Mouse (Mus musculus) midbrain, embryonic 10.5 days (tissue): ENCODE data around the gene Mtm1. TPM values are rescaled to one million over a fixed set of nuclear protein-coding genes. Genes with fewer than 3 reads are reported as not detected.

Experiments
- DNase-seq: peaks from one replicate; pipeline ENCODE4 v3.0.0-alpha.2; 2017; ENCODE audit warnings: low spot score
- H3K27ac ChIP-seq: fragments of 300-500 bp; sonication (generic); replicated peaks from 2 replicates; pipeline ENCODE4 v1.5.1; 2016; ENCODE audit warnings: mild to moderate bottlenecking
- H3K27me3 ChIP-seq: fragments of 300-500 bp; sonication (generic); 2 replicates; pipeline ENCODE4 v1.6.1; 2016; ENCODE audit warnings: low read depth, mild to moderate bottlenecking; ENCODE audit not compliant: poor library complexity, severe bottlenecking
- H3K36me3 ChIP-seq: fragments of 300-500 bp; sonication (generic); 2 replicates; pipeline ENCODE4 v1.6.1; 2016; ENCODE audit warnings: mild to moderate bottlenecking, moderate library complexity
- H3K4me1 ChIP-seq: fragments of 300-500 bp; sonication (generic); 2 replicates; pipeline ENCODE4 v1.6.1; 2016
- H3K4me3 ChIP-seq: fragments of 300-500 bp; sonication (generic); 2 replicates; pipeline ENCODE4 v1.5.1; 2016; ENCODE audit warnings: mild to moderate bottlenecking, moderate library complexity
- H3K9me3 ChIP-seq: fragments of 300-500 bp; sonication (generic); replicated peaks from 2 replicates; pipeline ENCODE4 v1.6.1; 2016; ENCODE audit warnings: mild to moderate bottlenecking
- WGBS: fragments of 180-500 bp; shearing (Covaris S2); methylation state at CpG from one replicate; pipeline ENCODE4 v1.1.7; 2016; 5-methylcytosine and 5-hydroxymethylcytosine counted together
- polyA plus RNA-seq: library from polyadenylated mRNA; unstranded; fragments of >200 nt; fragmentation: Nextera tagmentation; extraction: Ambion mirVana; gene quantifications from 2 replicates; pipeline ENCODE4 v1.2.1, GENCODE M21; 2016

Gene Mtm1
- polyA plus RNA-seq, 1 experiment from 2014 or later: 3.0 TPM

DNA sequence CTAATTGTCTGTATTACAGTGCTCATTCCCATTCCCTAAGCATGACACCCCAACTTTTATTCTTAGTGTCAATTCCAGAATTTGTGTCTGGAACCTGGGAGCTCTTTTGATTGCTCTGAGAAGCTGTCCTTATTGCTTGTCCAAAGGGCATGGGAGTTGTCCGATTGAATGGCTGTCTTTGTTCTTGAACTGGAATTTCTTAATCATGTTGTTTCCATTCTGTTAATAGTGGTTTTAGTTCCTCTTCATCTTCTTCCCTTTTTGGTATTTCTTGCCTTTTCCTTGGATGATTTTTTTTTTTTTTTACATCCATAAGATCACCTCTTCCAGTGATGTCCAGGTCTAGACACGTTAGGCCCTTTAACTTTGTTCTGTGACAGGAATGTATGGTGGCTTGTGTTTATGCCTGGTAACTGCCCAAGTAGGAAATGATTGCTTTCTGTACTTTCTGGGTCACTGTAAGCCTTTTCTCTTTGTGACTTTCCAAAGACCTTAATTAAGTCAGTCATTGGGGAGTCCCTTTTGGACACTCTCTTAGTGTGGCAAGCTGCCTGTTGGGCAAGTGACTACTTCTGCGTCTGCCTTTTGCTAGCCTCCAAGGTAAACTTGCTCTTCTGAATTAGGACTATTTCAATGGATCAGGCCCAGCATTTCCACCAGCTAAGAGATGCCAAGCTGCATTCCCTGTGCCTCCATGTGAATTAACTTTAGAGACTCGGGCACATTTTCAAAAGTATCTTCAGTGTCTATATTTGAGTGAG lies 12.3 kb downstream of the Mtm1 start:
- Histone ChIP-seq H3K27ac (no peak overlapping the region), H3K36me3 (no peaks in the 10 kb centered on the region), H3K4me1 (no peaks in the 10 kb centered on the region), H3K27me3 (no peaks in the 10 kb centered on the region), H3K4me3 (no peak overlapping the region), H3K9me3 (no peaks in the 10 kb centered on the region)
- WGBS: 87% methylated on average over 4 of the region's 4 CpGs
- no peak for DNase-seq

DNA sequence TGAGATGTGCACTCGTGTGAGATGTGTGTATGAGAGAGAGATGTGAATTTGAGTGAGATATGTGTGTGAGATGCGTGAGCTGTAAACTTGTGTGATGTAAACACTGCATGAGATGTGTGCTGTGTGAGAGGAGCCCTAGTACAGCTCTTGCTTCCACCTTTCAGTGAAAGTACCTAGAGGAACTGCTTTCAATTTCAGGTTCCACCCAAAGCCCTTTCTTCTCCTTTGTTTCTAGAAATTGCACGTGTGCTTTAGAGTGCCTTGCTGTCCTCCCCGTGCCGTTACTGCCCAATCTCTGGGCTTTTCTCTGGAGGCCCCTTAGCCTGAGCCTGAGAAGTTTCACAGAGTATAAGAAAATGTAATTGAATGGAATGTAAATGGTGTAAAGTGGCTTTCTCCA lies 16.3 kb downstream of the Mtm1 start:
- no peak for DNase-seq
- no peaks in the 10 kb centered on the region for H3K36me3 ChIP-seq
- no peak overlapping the region for H3K4me3 ChIP-seq
- 90% methylated on average over 5 of the region's 5 CpGs for WGBS
- H3K9me3 ChIP-seq: no peaks in the 10 kb centered on the region
- H3K27ac ChIP-seq: no peak overlapping the region
- H3K4me1 ChIP-seq: no peaks in the 10 kb centered on the region
- no peaks in the 10 kb centered on the region for H3K27me3 ChIP-seq

DNA sequence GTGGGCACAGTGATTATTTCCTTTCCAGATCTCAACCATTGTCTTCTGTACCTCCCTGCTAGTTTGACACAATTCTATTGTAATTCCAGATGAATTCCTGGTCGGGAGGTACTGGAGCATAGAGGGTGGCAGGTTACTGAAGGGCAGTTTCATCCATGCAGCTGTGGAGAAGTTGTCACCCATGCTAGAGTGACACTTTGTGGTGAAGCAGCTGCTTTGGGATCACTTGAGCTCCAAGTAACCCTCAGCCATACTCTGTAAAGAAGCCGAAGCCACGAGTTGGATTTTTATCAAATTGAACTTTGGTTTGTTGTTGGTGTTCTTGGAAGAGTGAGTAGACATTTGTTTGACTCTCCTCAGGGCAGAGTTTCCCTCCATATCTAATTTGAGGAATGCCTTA lies 17.6 kb downstream of the Mtm1 start:
- Histone ChIP-seq H3K36me3 (no peaks in the 10 kb centered on the region), H3K27me3 (no peaks in the 10 kb centered on the region), H3K27ac (no peak overlapping the region), H3K9me3 (no peaks in the 10 kb centered on the region), H3K4me1 (no peaks in the 10 kb centered on the region), H3K4me3 (no peak overlapping the region)
- WGBS: 76% methylated on average over 3 of the region's 3 CpGs
- DNase-seq: no peak

DNA sequence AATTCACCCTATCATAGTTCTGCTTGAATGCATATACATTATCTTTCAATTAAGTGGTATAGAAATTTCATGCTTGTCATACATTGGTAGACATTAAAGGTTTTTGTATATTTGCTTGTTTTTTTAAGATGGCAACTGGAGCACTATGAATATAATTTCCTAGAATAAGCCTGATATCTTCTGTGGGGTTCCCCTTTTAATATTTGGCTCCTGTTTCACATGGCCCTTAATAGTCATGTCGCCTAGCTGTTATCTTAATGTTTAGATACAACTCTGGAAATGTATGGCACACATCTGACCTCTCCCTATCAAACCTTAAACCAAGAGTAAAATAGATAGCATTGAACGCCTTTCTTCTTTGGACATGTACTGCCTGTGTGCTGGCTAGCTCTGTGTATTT lies 20.3 kb downstream of the Mtm1 start:
- Histone ChIP-seq H3K27ac (no peak overlapping the region), H3K4me3 (no peak overlapping the region), H3K36me3 (no peaks in the 10 kb centered on the region), H3K9me3 (no peaks in the 10 kb centered on the region), H3K27me3 (no peaks in the 10 kb centered on the region), H3K4me1 (no peaks in the 10 kb centered on the region)
- 94% methylated on average over 2 of the region's 2 CpGs for WGBS
- no peak for DNase-seq

DNA sequence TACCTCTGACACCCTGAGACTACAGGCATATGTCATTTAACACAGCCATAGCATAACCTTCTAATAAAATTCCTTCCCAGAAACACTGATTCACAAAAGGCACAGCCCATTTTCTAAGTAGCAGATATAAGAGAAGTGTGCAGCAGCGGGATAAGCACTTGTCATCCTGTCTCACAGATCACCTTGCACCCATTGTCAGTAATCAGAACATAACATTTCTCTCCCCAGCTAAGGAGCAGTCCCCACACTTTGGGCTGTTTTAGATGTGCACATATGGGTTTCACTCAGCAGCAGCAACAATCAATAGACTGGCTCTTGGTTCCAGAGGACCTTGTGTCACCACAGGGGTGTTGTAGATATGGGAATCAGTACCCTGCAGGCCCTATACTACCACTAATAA lies 45.9 kb downstream of the Mtm1 start:
- 100% methylated on average over 1 of the region's 1 CpGs for WGBS
- no peaks in the 10 kb centered on the region for H3K4me1 ChIP-seq
- DNase-seq: no peak

DNA sequence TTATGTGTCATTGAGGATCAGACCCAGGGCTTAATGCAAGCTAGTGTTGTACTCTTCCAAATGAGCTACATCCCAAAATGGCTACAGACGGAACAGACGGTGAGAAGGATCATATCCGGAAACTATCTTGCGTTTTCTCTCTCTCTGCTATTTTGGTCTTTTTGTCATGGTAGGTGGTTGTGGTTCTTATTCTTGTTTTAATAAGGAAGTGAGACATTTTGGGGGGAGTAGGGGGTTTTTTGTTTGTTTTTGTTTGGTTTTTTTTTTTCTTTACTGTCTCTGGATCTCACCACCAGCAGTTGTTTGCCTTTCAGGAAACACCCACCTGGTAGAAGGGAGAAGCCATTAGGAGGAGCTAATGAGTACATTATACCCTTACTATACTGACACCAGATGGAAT lies 50.3 kb downstream of the Mtm1 start:
- no peaks in the 10 kb centered on the region for H3K36me3 ChIP-seq
- WGBS: 94% methylated on average over 4 of the region's 4 CpGs
- no peak overlapping the region for H3K4me3 ChIP-seq
- DNase-seq: no peak
- no peaks in the 10 kb centered on the region; the same call in 1 of the 2 replicates for H3K27me3 ChIP-seq
- no peaks in the 10 kb centered on the region for H3K9me3 ChIP-seq
- no peak overlapping the region for H3K27ac ChIP-seq
- no peaks in the 10 kb centered on the region for H3K4me1 ChIP-seq

More for the DNA sequence above, 45.9 kb downstream of the Mtm1 start:
- H3K36me3 ChIP-seq: no peaks in the 10 kb centered on the region
- H3K9me3 ChIP-seq: no peaks in the 10 kb centered on the region
- H3K27me3 ChIP-seq: no peaks in the 10 kb centered on the region; the same call in 1 of the 2 replicates
- H3K27ac ChIP-seq: no peak overlapping the region
- H3K4me3 ChIP-seq: no peak overlapping the region

DNA sequence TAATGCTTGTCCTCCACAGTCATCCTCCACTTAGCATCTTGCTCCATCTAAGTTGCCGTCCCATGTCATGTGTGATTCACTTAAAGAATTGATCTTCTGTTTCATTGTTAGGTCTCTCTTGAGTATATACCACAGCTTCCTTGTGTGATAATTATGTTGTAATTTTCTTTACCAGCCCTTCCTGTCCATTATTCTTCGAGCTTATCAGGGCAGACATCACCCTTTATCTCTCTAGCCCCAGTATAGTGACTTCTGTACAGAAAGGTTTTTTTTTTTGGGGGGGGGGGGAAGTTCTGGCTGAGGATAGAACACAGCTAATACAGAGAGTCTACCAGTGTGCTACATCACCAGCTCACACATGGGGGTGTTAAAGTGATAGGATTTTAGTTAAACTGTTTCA lies 53.7 kb downstream of the Mtm1 start:
- H3K36me3 ChIP-seq: no peaks in the 10 kb centered on the region
- WGBS: 83% methylated on average over 2 of the region's 2 CpGs
- no peaks in the 10 kb centered on the region for H3K9me3 ChIP-seq
- H3K27me3 ChIP-seq: no peaks in the 10 kb centered on the region; the same call in 1 of the 2 replicates
- no peak overlapping the region for H3K27ac ChIP-seq
- no peak for DNase-seq
- no peak overlapping the region for H3K4me3 ChIP-seq
- H3K4me1 ChIP-seq: no peaks in the 10 kb centered on the region

DNA sequence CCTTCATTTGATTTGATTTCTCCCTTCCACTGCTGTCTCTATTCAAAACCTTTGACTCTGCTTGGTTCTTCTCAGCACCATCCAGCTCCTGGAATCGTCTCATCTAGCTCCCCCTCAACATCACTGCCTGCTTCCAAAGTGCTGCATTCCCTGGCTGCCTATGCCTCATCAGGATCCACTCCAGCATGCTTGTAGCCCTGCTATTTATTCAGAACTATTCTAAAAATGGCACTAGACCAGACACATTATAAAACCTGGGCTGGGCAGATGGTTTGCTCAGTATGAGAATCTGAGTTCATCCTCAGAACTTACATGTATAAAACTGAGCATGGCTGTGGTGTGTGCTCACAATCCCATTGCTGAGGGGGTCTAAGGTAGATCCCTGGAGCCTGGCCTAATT lies 58.4 kb downstream of the Mtm1 start:
- H3K4me1 ChIP-seq: no peaks in the 10 kb centered on the region
- WGBS: 75% methylated on average over 1 of the region's 1 CpGs

DNA sequence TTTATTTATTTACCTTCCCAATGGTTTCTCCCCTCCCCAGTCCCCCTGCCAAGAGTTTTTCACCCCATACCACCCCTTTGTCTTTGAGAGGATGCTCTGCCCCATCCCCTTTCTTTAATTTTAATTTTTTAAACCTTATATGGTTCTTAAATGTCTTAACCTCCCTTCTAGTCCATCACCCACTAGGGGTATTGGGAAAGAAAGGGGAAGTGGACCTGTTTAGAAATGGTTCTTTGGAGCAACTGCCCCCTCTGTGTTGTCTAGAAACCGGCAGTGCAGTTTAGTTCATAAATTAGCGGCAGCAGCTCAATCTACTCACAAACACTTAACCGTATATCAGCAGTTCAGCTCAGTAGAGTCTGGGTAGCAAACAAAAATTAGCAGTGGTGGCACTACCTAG lies 63.6 kb downstream of the Mtm1 start:
- Histone ChIP-seq H3K9me3 (no peaks in the 10 kb centered on the region), H3K4me3 (no peak overlapping the region), H3K27me3 (0 out of 2 replicates have a peak, but pooled peaks cover 6% of the 10 kb centered on the region), H3K27ac (no peak overlapping the region), H3K36me3 (no peaks in the 10 kb centered on the region), H3K4me1 (no peaks in the 10 kb centered on the region)
- no peak for DNase-seq
- WGBS: 90% methylated on average over 3 of the region's 3 CpGs

More for the DNA sequence above, 58.4 kb downstream of the Mtm1 start:
- Histone ChIP-seq H3K9me3 (no peaks in the 10 kb centered on the region), H3K36me3 (no peaks in the 10 kb centered on the region), H3K27me3 (0 out of 2 replicates have a peak, but pooled peaks cover 6% of the 10 kb centered on the region), H3K4me3 (no peak overlapping the region), H3K27ac (no peak overlapping the region)
- DNase-seq: no peak

DNA sequence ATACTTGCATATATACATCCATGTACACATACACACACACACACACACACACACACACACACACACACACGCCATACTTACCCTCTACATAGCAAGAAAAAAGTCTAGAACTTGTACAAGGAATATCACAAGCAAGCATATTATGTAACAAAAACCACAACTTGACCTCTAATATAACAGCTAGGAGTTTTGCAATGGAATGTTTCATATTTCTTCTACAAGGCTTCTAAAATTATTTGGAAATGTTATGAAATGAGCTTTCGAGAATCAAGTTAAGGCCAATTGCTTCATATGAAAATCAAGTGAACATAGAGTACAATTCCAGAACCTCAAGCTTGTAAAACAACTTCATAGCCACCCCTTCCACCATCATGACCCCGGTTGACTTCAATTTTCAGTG lies 74.9 kb downstream of the Mtm1 start:
- Histone ChIP-seq H3K27me3 (no peaks in the 10 kb centered on the region), H3K9me3 (no peaks in the 10 kb centered on the region), H3K27ac (no peak overlapping the region), H3K4me3 (no peak overlapping the region), H3K36me3 (no peaks in the 10 kb centered on the region), H3K4me1 (no peaks in the 10 kb centered on the region)
- WGBS: 88% methylated on average over 3 of the region's 3 CpGs
- no peak for DNase-seq

DNA sequence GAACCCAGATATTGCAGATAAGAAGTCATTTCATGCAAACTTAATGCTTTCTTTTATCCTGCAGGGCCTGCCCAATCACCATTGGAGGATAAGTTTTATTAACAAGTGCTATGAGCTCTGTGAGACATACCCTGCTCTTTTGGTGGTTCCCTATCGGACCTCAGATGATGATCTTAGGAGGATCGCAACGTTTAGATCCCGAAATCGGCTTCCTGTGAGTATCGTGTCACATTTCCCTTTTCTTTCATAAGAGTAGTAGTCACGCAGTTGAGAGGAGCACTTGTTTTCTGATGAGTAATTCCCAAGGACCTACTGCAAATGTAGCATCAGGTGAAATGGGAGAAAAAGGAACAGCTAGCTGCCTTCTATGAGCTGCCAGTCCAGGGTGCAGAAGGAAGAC lies 76.5 kb downstream of the Mtm1 start:
- H3K9me3 ChIP-seq: no peaks in the 10 kb centered on the region
- no peaks in the 10 kb centered on the region for H3K4me1 ChIP-seq
- H3K27me3 ChIP-seq: no peaks in the 10 kb centered on the region
- 92% methylated on average over 7 of the region's 7 CpGs for WGBS
- H3K27ac ChIP-seq: no peak overlapping the region
- H3K36me3 ChIP-seq: no peaks in the 10 kb centered on the region
- no peak overlapping the region for H3K4me3 ChIP-seq
- DNase-seq: no peak

DNA sequence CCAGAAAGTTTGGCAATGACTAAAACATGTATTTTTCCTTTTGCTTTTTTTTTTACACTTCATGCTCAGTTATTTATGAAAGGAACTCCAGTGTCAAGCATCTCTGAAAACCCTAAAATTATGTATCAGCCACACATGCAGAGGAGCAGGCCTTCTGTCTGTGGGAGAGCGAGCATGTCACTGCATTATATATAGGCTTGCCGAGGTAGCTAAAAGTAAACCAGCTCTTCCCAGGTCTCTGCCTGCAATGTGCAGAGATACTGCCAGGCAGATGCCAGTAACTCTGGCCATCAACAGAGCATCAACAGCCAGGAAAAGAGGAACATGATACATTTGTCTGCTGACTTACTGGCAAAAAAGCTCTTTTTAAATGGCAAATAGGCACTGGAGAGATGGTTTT lies 83.6 kb downstream of the Mtm1 start:
- DNase-seq: no peak
- H3K4me1 ChIP-seq: no peaks in the 10 kb centered on the region
- WGBS: 83% methylated on average over 2 of the region's 2 CpGs
- H3K4me3 ChIP-seq: no peak overlapping the region
- no peaks in the 10 kb centered on the region for H3K9me3 ChIP-seq
- no peaks in the 10 kb centered on the region; the same call in 1 of the 2 replicates for H3K27me3 ChIP-seq
- H3K27ac ChIP-seq: no peak overlapping the region
- H3K36me3 ChIP-seq: no peaks in the 10 kb centered on the region

DNA sequence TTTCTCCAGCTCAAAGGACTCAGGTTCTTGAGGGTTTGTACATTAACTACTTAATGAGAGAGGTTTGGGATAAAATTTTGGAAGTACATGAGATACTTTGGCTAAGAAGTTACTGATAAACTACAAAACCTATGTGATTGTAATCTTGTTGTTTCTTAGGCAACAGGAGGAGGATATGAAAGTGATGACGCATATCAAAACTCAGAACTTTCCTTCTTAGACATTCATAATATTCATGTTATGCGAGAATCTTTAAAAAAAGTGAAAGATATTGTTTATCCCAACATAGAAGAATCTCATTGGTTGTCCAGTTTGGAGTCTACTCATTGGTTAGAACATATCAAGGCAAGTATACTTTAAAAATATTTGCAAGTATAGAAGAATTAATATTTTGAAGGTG lies 85.4 kb downstream of the Mtm1 start:
- no peak overlapping the region for H3K4me3 ChIP-seq
- H3K9me3 ChIP-seq: no peaks in the 10 kb centered on the region
- no peaks in the 10 kb centered on the region for H3K4me1 ChIP-seq
- 76% methylated on average over 2 of the region's 2 CpGs for WGBS
- H3K27ac ChIP-seq: no peak overlapping the region
- no peak for DNase-seq
- H3K27me3 ChIP-seq: no peaks in the 10 kb centered on the region; the same call in 1 of the 2 replicates
- H3K36me3 ChIP-seq: no peaks in the 10 kb centered on the region
